Mouse (Mus musculus): ENCODE measurements around the gene Mms22l.
A peak's percentile ranks its signal among the peaks of the same experiment; 100 is the strongest.
"Not testable (repeated sequence)": the region's sequence is repeated elsewhere in the genome, so short reads cannot be mapped to it uniquely, and the experiment has no call there.

Mms22l gene

GRCm38 (mm10) chr4:24496116-24496952, at the start of gene Mms22l:
Gene Mms22l (plus strand): TSS chr4:24496451.
- DNase-seq (ENCODE audit: low spot score): peak; percentile 95

- not testable (repeated sequence) for DNase-seq (ENCODE audit: low spot score)
Observed at GRCm38 (mm10) chr4:24484046-24484445, 12.2 kb upstream of the Mms22l start.

GRCm38 (mm10) chr4:24496953-24497319, 685 bp downstream of the Mms22l start:
- no peak for DNase-seq (ENCODE audit: low spot score)

- DNase-seq (ENCODE audit: low spot score): no peak
Observed at GRCm38 (mm10) chr4:24509195-24509594, 12.9 kb downstream of the Mms22l start.

- DNase-seq (ENCODE audit: low spot score): no peak
Observed at GRCm38 (mm10) chr4:24536989-24537388, 40.7 kb downstream of the Mms22l start.

GRCm38 (mm10) chr4:24543421-24543820, 47.2 kb downstream of the Mms22l start:
- no peak for DNase-seq (ENCODE audit: low spot score)

GRCm38 (mm10) chr4:24544677-24545151, 48.5 kb downstream of the Mms22l start:
- peak; percentile 32 for DNase-seq (ENCODE audit: low spot score)

GRCm38 (mm10) chr4:24556116-24556820, 60.0 kb downstream of the Mms22l start:
- no peak for DNase-seq (ENCODE audit: low spot score)

- no peak for DNase-seq (ENCODE audit: low spot score)
Observed at GRCm38 (mm10) chr4:24557149-24557548, 60.9 kb downstream of the Mms22l start.

GRCm38 (mm10) chr4:24568026-24568425, 71.8 kb downstream of the Mms22l start:
- DNase-seq (ENCODE audit: low spot score): no peak

GRCm38 (mm10) chr4:24568989-24569556, 72.8 kb downstream of the Mms22l start:
- no peak for DNase-seq (ENCODE audit: low spot score)

- peak; percentile 77 for DNase-seq (ENCODE audit: low spot score)
Observed at GRCm38 (mm10) chr4:24574276-24574675, 78.0 kb downstream of the Mms22l start.

GRCm38 (mm10) chr4:24577594-24577993, 81.3 kb downstream of the Mms22l start:
- no peak for DNase-seq (ENCODE audit: low spot score)

GRCm38 (mm10) chr4:24582295-24582694, 86.0 kb downstream of the Mms22l start:
- no peak for DNase-seq (ENCODE audit: low spot score)

- no peak for DNase-seq (ENCODE audit: low spot score)
Observed at GRCm38 (mm10) chr4:24583997-24584396, 87.7 kb downstream of the Mms22l start.

GRCm38 (mm10) chr4:24594824-24595223, 98.6 kb downstream of the Mms22l start:
- no peak for DNase-seq (ENCODE audit: low spot score)

GRCm38 (mm10) chr4:24596942-24597611, 100.8 kb downstream of the Mms22l start:
- no peak for DNase-seq (ENCODE audit: low spot score)

GRCm38 (mm10) chr4:24598637-24599036, 102.4 kb downstream of the Mms22l start:
- DNase-seq (ENCODE audit: low spot score): no peak

GRCm38 (mm10) chr4:24601711-24602110, 105.5 kb downstream of the Mms22l start:
- no peak for DNase-seq (ENCODE audit: low spot score)

- no peak for DNase-seq (ENCODE audit: low spot score)
Observed at GRCm38 (mm10) chr4:24609085-24609484, 112.8 kb downstream of the Mms22l start.

- no peak for DNase-seq (ENCODE audit: low spot score)
Observed at GRCm38 (mm10) chr4:24609564-24609963, 113.3 kb downstream of the Mms22l start.

- peak; percentile 4 for DNase-seq (ENCODE audit: low spot score)
Observed at GRCm38 (mm10) chr4:24620005-24620404, 123.8 kb downstream of the Mms22l start.
